Comparison of ENCODE assay signal across 10 mouse cellular contexts in genomic region chr11:84765125-84765524, GRCm38 (mm10). TPM values are rescaled to one million over a fixed set of nuclear protein-coding genes. Genes with fewer than 3 reads are reported as not detected.
DNase-seq lines count a peak whose midpoint lies in the region; ATAC-seq and TF ChIP-seq lines count a peak whose summit lies in the region.
"Had no signal": no experiment of that assay in that cellular context is flagged by ENCODE, and none has a peak within 500 bp of the region (broad histone marks: within the 10 kb centered on the region; RNA-seq: fewer than 3 reads in every experiment).

No protein-coding gene starts in this region.

- H3K9ac ChIP-seq in hindbrain, postnatal 0 days (replicated peaks; ENCODE audit: low read length), result no peak overlapping the region
- H3K9ac ChIP-seq in heart, postnatal 0 days (replicated peaks; ENCODE audit: low read depth, low read length), result no peak overlapping the region
- no peak overlapping the region for H3K9ac ChIP-seq in limb, embryonic 13.5 days

- peak overlapping the region; percentile 77; the same call in 1 of the 2 replicates for H3K27ac ChIP-seq in hindbrain, embryonic 10.5 days
- no peak overlapping the region for H3K27ac ChIP-seq in hindbrain, postnatal 0 days
- peak overlapping the region; percentile 48; the same call in 1 of the 2 replicates for H3K27ac ChIP-seq in embryonic facial prominence, embryonic 10.5 days (replicated peaks)
- H3K27ac ChIP-seq in heart, postnatal 0 days (ENCODE audit: low read depth), result no peak overlapping the region
- no peak overlapping the region for H3K27ac ChIP-seq in limb, embryonic 13.5 days
- no peak overlapping the region for H3K27ac ChIP-seq in cerebellum, adult 2 months (ENCODE audit: insufficient read depth, low read length)

- H3K27me3 ChIP-seq in hindbrain, embryonic 10.5 days (ENCODE audit: insufficient read depth, poor library complexity, severe bottlenecking), result peaks cover 86% of the 10 kb centered on the region
- H3K27me3 ChIP-seq in hindbrain, postnatal 0 days (ENCODE audit: insufficient read depth, low read length), result no peaks in the 10 kb centered on the region
- H3K27me3 ChIP-seq in embryonic facial prominence, embryonic 10.5 days (replicated peaks; ENCODE audit: low read depth, poor library complexity, severe bottlenecking), result peaks cover 96% of the 10 kb centered on the region
- 0 out of 2 replicates have a peak, but pooled peaks cover 6% of the 10 kb centered on the region for H3K27me3 ChIP-seq in heart, postnatal 0 days (ENCODE audit: control insufficient read depth, insufficient read depth, low read length)
- peaks cover 46% of the 10 kb centered on the region for H3K27me3 ChIP-seq in limb, embryonic 13.5 days
- H3K27me3 ChIP-seq in cerebellum, adult 2 months (ENCODE audit: control insufficient read depth, insufficient read depth, low read length), result no peaks in the 10 kb centered on the region

- intact Hi-C loops in left cerebral cortex, postnatal 25 days (cut with DNase I), result no loop called here

- H3K4me3 ChIP-seq in hindbrain, embryonic 10.5 days, result no peak overlapping the region
- no peak overlapping the region for H3K4me3 ChIP-seq in hindbrain, postnatal 0 days (ENCODE audit: low read length)
- H3K4me3 ChIP-seq in embryonic facial prominence, embryonic 10.5 days, result no peak overlapping the region; the same call in 1 of the 2 replicates
- H3K4me3 ChIP-seq in heart, postnatal 0 days (ENCODE audit: low read depth, low read length), result no peak overlapping the region
- H3K4me3 ChIP-seq in limb, embryonic 13.5 days, result no peak overlapping the region
- no peak overlapping the region for H3K4me3 ChIP-seq in cerebellum, adult 2 months (replicated peaks; ENCODE audit: insufficient read depth, low read depth, low read length)

- H3K9me3 ChIP-seq in hindbrain, embryonic 10.5 days, result no peaks in the 10 kb centered on the region
- no peaks in the 10 kb centered on the region for H3K9me3 ChIP-seq in hindbrain, postnatal 0 days (ENCODE audit: low read length)
- no peaks in the 10 kb centered on the region for H3K9me3 ChIP-seq in embryonic facial prominence, embryonic 10.5 days
- no peaks in the 10 kb centered on the region for H3K9me3 ChIP-seq in heart, postnatal 0 days (replicated peaks; ENCODE audit: control insufficient read depth, low read length)
- no peaks in the 10 kb centered on the region for H3K9me3 ChIP-seq in limb, embryonic 13.5 days

- ATAC-seq in hindbrain, postnatal 0 days, result no peak
- ATAC-seq in heart, postnatal 0 days (ENCODE audit: insufficient read depth, low read depth), result peak; percentile 57; the same call in 1 of the 2 replicates
- ATAC-seq in limb, embryonic 13.5 days (ENCODE audit: low FRiP score, low read depth), result no peak

- no peak for TF ChIP-seq CTCF in hindbrain, postnatal 0 days (IDR thresholded peaks at IDR 0.05; ENCODE audit: low read depth)
- TF ChIP-seq CTCF in heart, postnatal 0 days (IDR thresholded peaks at IDR 0.05; ENCODE audit: low read depth), result no peak
- TF ChIP-seq CTCF in cerebellum, adult 2 months (IDR thresholded peaks at IDR 0.05; ENCODE audit: borderline replicate concordance, insufficient read depth, low read depth, low read length), result no peak

- WGBS in hindbrain, embryonic 10.5 days, result 26% methylated on average over 5 of the region's 5 CpGs
- 22% methylated on average over 5 of the region's 5 CpGs for WGBS in hindbrain, postnatal 0 days
- WGBS in embryonic facial prominence, embryonic 10.5 days, result 18% methylated on average over 5 of the region's 5 CpGs
- 21% methylated on average over 5 of the region's 5 CpGs for WGBS in heart, postnatal 0 days
- WGBS in limb, embryonic 13.5 days, result 15% methylated on average over 5 of the region's 5 CpGs
- WGBS in cerebellum, adult 2 months, result 68% methylated on average over 5 of the region's 5 CpGs

- TF ChIP-seq EP300 in heart, postnatal 0 days (IDR thresholded peaks at IDR 0.05; ENCODE audit: low read depth), result no peak

- no peak for DNase-seq in hindbrain, embryonic 10.5 days (ENCODE audit: low spot score)
- DNase-seq in hindbrain, postnatal 0 days (ENCODE audit: low spot score), result no peak
- no peak for DNase-seq in embryonic facial prominence, embryonic 10.5 days (ENCODE audit: low spot score)
- DNase-seq in heart, postnatal 0 days (ENCODE audit: low spot score), result peak; percentile 10
- no peak for DNase-seq in cerebellum, adult 2 months
- DNase-seq in right cerebral cortex, postnatal 36 days (ENCODE audit: low spot score in 2 of 2), result no peak
- DNase-seq in left cerebral cortex, postnatal 25 days (ENCODE audit: low spot score in 2 of 2), result no peak
- DNase-seq: gastrocnemius, postnatal 25 days; lung, adult 18-20 months had no signal

- no peaks in the 10 kb centered on the region for H3K36me3 ChIP-seq in hindbrain, embryonic 10.5 days
- H3K36me3 ChIP-seq in hindbrain, postnatal 0 days (ENCODE audit: insufficient read depth, low read length), result no peaks in the 10 kb centered on the region
- H3K36me3 ChIP-seq in embryonic facial prominence, embryonic 10.5 days (replicated peaks), result no peaks in the 10 kb centered on the region
- no peaks in the 10 kb centered on the region for H3K36me3 ChIP-seq in heart, postnatal 0 days (replicated peaks; ENCODE audit: control insufficient read depth, insufficient read depth, low read length)
- H3K36me3 ChIP-seq in limb, embryonic 13.5 days, result no peaks in the 10 kb centered on the region

- H3K4me1 ChIP-seq in hindbrain, embryonic 10.5 days (replicated peaks), result peaks cover 64% of the 10 kb centered on the region
- peaks cover 15% of the 10 kb centered on the region for H3K4me1 ChIP-seq in hindbrain, postnatal 0 days (ENCODE audit: insufficient read depth, low read length)
- H3K4me1 ChIP-seq in embryonic facial prominence, embryonic 10.5 days, result peaks cover 50% of the 10 kb centered on the region
- peaks cover 13% of the 10 kb centered on the region; the same call in 1 of the 2 replicates for H3K4me1 ChIP-seq in heart, postnatal 0 days (ENCODE audit: control insufficient read depth, insufficient read depth)
- peaks cover 15% of the 10 kb centered on the region for H3K4me1 ChIP-seq in limb, embryonic 13.5 days
- H3K4me1 ChIP-seq in cerebellum, adult 2 months (ENCODE audit: control insufficient read depth, insufficient read depth, low read length), result peaks cover 11% of the 10 kb centered on the region

- no peak overlapping the region for H3K4me2 ChIP-seq in hindbrain, postnatal 0 days (ENCODE audit: low read depth, low read length)
- peak overlapping the region; percentile 40; the same call in 1 of the 2 replicates for H3K4me2 ChIP-seq in heart, postnatal 0 days (ENCODE audit: low read depth, low read length)
- peak overlapping the region; percentile 56; the same call in 1 of the 2 replicates for H3K4me2 ChIP-seq in limb, embryonic 13.5 days (replicated peaks)

- no peak for TF ChIP-seq POLR2A in cerebellum, adult 2 months (IDR thresholded peaks at IDR 0.05; ENCODE audit: borderline replicate concordance, insufficient read depth, low read length)

RNA-seq across cellular contexts. Expression of gene Mrm1, which starts 54.2 kb away (rescaled TPM):
- polyA plus RNA-seq in hindbrain, embryonic 10.5 days (2016; fragmentation: Nextera tagmentation; extraction: Ambion mirVana), result 12.2 and 13.9 TPM in 2 replicates
- total RNA-seq in hindbrain, postnatal 0 days (2014; rRNA removed), result 15.0 and 23.0 TPM in 2 replicates
- polyA plus RNA-seq in hindbrain, postnatal 0 days (2015; fragmentation: Nextera tagmentation; extraction: Ambion mirVana), result 17.1 and 20.9 TPM in 2 replicates
- polyA plus RNA-seq in embryonic facial prominence, embryonic 10.5 days (2016; fragmentation: Nextera tagmentation; extraction: Ambion mirVana), result 10.0 and 12.0 TPM in 2 replicates
- total RNA-seq in heart, postnatal 0 days (2014; rRNA removed; ENCODE audit: low replicate concordance), result 13.9 and 33.7 TPM in 2 replicates
- 21.5 and 21.9 TPM in 2 replicates for polyA plus RNA-seq in heart, postnatal 0 days (2015; fragmentation: Nextera tagmentation; extraction: Ambion mirVana)
- polyA plus RNA-seq in limb, embryonic 13.5 days (2015; fragmentation: Nextera tagmentation; extraction: Ambion mirVana), result 8.4 and 8.5 TPM in 2 replicates
- polyA plus RNA-seq in cerebellum, adult 2 months (2012; rRNA removed), result 16.5 and 44.6 TPM in 2 replicates
- 10 to 100 TPM; 11.9 to 22.5 TPM for total RNA-seq in left cerebral cortex, postnatal 25 days (2021)

Comparison
In these comparisons a context has a peak if more than half of its experiments do, and no peak if none do; other contexts are left out.
1. H3K27ac ChIP-seq: peak in hindbrain, embryonic 10.5 days (single experiment) and embryonic facial prominence, embryonic 10.5 days (single experiment); none in hindbrain, postnatal 0 days (single experiment), heart, postnatal 0 days (single experiment), limb, embryonic 13.5 days (single experiment) and cerebellum, adult 2 months (single experiment).